Mouse (Mus musculus) T-helper 17 cell (primary cell): ENCODE measurements around the gene Fam214b.

Experiments
- in situ Hi-C, 2 experiments: fragments of 300-600 bp; cut with MboI, MseI; formaldehyde crosslinking; loops; 1 replicate in 1 of 2; 2 replicates in 1 of 2; pipeline ENCODE4 v1.15.1; 2025; ENCODE audit warnings: high pct_unique_total_duplicates in 2 of 2

Fam214b gene

DNA sequence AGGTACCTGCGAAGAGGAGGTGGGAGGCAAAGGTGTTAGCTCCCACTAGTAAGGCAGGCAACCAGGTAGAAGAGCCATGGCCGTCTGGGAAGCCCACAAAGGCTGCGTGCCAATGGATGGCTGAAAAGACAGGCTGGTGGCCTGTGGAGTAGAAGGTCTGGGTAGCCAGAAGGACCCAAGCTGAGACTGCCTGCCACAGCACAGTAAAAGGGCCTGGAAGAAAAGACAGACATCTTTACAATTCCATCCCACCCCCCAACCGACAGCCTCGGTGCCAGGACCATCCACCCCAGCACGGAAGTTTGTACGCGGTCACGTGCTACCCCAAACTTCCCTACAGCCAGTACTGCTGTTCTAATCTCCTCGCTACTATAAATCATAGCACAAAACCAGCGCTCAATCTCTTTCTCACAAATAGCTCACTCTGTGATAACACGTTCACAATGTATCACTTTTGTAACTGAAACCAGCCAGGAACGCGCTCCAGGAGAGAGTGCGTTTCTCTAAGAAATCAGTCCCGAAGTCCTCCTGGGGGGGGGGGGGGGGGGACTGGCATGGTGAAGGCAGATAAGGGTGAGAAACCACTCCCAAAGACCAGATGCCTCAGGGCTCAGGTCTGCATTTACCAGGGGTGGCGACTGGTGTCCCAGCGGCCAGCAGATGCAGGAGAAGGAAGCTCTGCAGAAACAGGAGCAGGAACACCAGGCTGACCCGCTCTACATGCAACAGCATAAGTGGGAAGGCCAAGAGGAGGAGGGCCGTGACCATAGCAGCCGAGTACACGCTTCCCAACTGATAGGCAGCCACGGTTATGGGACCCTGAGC lies 26.2 kb downstream of the Fam214b start:
- in situ Hi-C loops: loop anchor here in 1 of 2 experiments (5.0 to 25.0 kb wide), 2 partner anchors 417 to 547 kb away; partner anchors contain the start of genes Fam166b and Tesk1

DNA sequence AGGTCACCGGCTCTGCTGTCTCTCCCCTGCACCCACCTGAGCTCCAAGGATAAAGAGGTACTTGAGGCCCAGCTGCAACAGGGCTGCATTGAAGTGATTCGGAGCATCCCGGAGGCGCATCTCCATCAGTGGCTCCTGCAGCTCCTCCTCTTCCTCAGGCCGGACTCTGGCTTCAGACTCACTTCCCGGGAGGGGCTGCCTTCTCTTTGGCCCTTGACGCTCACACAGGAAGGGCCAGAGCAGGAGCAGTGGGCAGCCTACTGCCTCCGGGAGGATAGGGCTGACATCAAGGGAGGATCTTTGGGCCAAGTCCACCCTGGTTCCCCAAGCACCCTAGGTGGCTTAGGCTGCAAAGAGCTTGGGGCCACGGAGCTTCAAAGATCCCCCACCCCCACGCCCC lies 26.8 kb downstream of the Fam214b start:
- in situ Hi-C loops: loop anchor here in 1 of 2 experiments (25.0 kb wide), 1 partner anchor 418 kb away; the partner anchor contains the start of genes Fam166b and Tesk1

GRCm38 (mm10) chr4:43018156-43018555 lies 27.9 kb downstream of the Fam214b start:
- in situ Hi-C loops: loop anchor here in 1 of 2 experiments (25.0 kb wide), 1 partner anchor 419 kb away; the partner anchor contains the start of genes Fam166b and Tesk1

GRCm38 (mm10) chr4:43012091-43012490 lies 33.9 kb downstream of the Fam214b start:
- in situ Hi-C loops: loop anchor here in 1 of 2 experiments (25.0 kb wide), 1 partner anchor 425 kb away; the partner anchor contains the start of genes Fam166b and Tesk1

GRCm38 (mm10) chr4:43010161-43011038 lies 35.6 kb downstream of the Fam214b start, which contains the start of gene Fancg:
Gene Fancg, minus strand, starts transcription at chr4:43010506.
- in situ Hi-C loops: loop anchor here in 1 of 2 experiments (25.0 kb wide), 1 partner anchor 427 kb away; the partner anchor contains the start of genes Fam166b and Tesk1

- in situ Hi-C loops: loop anchor here (10.0 to 25.0 kb wide), 2 partner anchors 432 to 559 kb away; partner anchors contain the start of genes Creb3 (in 1 of the 2), Fam166b (in 1 of the 2), Tesk1 (in 1 of the 2) and Tln1 (in 1 of the 2)
Measured at GRCm38 (mm10) chr4:43005765-43006164, 40.3 kb downstream of the Fam214b start.

DNA sequence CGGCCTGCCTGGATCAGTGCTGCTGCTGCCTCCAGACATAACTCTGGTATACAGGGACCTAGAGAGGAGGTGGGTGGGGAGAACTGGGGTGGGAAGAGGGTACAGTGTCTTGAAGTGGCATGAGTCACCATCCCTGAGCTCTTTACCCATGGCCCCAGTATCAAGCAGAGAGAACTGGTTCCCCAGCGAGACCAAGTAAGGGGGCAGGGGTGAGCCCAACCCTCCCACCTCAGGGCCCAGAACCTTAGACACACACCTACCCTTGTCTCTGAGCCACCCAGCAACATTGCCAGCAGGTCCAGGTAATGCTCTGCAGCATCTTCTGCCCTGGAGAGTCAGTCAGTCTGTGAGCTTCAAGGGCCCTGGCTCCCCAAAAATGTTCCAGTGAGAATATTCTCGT lies 41.1 kb downstream of the Fam214b start:
- in situ Hi-C loops: loop anchor here (10.0 to 25.0 kb wide), 2 partner anchors 432 to 560 kb away; partner anchors contain the start of genes Creb3 (in 1 of the 2), Fam166b (in 1 of the 2), Tesk1 (in 1 of the 2) and Tln1 (in 1 of the 2)

DNA sequence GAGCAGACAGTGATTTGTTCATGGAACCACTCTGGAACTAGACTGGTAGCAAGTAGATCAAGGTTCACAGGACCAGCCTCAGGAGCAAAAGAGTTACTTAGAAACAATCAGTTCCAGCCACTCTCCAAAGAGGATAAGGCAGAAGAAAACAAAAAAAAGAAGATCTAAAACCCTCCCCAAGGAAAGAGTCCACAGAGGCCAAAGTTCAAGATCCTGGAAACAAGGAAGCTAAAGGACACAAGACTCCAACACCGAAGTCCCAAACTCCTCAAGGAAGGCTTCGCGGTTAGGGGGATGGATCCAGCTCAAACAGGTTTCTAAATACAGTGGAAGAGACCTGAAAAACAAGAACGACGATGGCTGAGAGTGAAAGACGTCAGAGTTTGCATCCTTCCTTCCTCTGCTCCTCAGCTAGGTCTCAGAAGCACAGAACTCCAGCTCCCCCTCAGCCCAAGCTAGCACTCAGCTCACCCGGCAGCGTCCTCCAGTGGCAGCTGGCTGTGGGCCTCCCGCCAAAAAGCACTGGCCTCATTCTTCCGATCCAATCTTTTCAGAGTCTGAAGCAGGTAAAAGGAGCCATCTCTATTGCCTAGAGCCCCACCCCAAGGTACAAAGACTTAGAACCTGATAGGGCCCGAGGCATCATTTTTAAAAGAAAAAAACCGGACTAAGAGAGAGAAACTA lies 43.1 kb downstream of the Fam214b start:
- in situ Hi-C loops: loop anchor here (10.0 to 25.0 kb wide), 2 partner anchors 434 to 562 kb away; partner anchors contain the start of genes Creb3 (in 1 of the 2), Fam166b (in 1 of the 2), Tesk1 (in 1 of the 2) and Tln1 (in 1 of the 2)

- in situ Hi-C loops: loop anchor here (10.0 to 25.0 kb wide), 2 partner anchors 436 to 564 kb away; partner anchors contain the start of genes Creb3 (in 1 of the 2), Fam166b (in 1 of the 2), Tesk1 (in 1 of the 2) and Tln1 (in 1 of the 2)
Measured at GRCm38 (mm10) chr4:43001272-43001671, 44.7 kb downstream of the Fam214b start.

DNA sequence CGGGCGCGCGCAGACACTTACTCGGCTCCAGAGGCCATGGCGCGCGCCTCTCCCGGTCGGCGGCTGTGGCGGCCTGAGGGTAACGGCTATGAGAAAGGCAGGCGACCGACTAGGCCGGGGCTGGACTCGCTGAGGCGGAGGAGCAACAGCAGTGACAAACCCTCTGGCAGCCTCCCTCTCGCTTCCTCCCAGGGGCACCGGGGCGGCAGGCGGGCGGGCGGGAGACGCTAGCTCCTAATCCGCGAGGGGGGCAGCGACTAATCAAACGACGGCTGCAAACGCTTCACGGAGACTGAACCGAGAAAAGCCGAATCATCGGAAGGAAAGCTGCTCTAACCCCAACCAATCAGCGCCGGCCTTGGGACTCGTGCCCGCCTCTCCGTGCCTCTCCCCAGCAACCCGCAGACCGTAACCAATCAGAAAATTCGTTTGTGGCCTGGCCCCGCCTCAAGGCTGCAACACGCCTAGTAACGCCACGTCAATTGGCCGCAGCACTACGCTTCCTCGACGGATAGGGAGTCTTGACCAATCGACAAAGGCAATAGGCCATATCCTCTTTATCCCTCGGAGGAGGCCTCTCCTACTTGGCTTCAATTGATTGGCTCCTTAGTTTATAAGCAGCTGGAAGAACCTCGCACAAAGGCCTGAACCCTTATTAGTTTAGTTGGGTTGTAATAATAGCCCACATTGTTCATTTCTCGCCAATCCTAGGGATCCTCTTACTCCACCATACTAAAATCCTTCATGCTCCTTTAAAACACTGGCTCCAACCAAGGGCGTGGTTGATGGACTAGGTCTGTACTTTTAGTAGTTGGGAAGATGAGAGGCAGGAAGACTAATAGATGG lies 45.7 kb downstream of the Fam214b start, which contains the start of gene Vcp:
Gene Vcp (minus strand): TSS at position 367 of the 846 bp plus-strand sequence.
- in situ Hi-C loops: loop anchor here (10.0 to 25.0 kb wide), 2 partner anchors 437 to 564 kb away; partner anchors contain the start of genes Creb3 (in 1 of the 2), Fam166b (in 1 of the 2), Tesk1 (in 1 of the 2) and Tln1 (in 1 of the 2)

GRCm38 (mm10) chr4:42999451-43000140 lies 46.4 kb downstream of the Fam214b start:
- in situ Hi-C loops: loop anchor here (10.0 to 25.0 kb wide), 3 partner anchors 438 to 1855 kb away; partner anchors contain the start of genes Creb3 (in 1 of the 2), Fam166b (in 1 of the 2), Tesk1 (in 1 of the 2) and Tln1 (in 1 of the 2)

DNA sequence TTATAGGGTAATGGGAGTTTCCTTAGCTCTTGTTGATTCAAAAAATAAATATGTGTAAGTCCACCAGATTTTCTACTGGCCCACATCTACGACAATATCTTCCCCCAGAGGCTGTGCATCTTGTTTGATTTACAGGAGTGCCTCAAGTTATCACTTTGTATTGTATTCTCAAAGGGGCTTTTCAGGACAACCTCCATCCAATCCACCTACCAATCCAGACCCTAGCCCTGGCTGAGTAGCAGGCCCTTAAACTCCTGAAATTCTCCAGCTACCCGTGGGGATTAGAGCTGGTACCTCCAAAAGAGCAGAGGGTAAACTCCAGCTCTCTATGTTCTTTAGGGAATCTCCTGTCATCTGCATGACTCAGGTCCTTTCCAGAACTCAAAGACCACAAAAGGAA lies 48.0 kb downstream of the Fam214b start:
- in situ Hi-C loops: loop anchor here in 1 of 2 experiments (10.0 kb wide), 1 partner anchor 1853 kb away; no protein-coding TSS in a partner anchor

DNA sequence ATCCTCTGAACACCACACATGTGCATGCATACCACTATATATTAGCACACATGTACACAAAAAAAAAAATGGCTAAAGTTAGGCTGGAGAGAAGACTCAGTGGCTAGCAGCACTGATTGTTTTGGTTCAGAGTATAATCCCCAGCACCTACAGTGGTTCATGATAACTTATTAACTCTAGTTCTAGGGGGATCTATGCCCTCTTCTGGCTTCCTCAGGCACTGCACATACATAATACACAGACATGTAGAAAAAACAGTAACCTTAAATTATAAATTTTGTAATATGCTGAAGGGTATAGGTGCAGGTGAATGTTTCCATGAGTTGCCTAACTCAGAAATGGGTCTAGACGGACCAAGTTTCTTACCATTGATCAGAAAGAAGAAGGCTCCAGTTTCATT lies 57.7 kb downstream of the Fam214b start:
- in situ Hi-C loops: loop anchor here in 1 of 2 experiments (10.0 kb wide), 1 partner anchor 1983 kb away; no protein-coding TSS in a partner anchor
